Comparison of ENCODE assay signal across 23 mouse cellular contexts in genomic region chr4:32320039-32320438, GRCm38 (mm10).
A peak's percentile ranks its signal among the peaks of the same experiment; 100 is the strongest.
DNase-seq lines count a peak whose midpoint lies in the region; ATAC-seq and TF ChIP-seq lines count a peak whose summit lies in the region.
"Had no signal": no experiment of that assay in that cellular context is flagged by ENCODE, and none has a peak within 500 bp of the region (broad histone marks: within the 10 kb centered on the region; RNA-seq: fewer than 3 reads in every experiment).

No protein-coding gene starts in this region.

- H3K27ac ChIP-seq in limb, embryonic 12.5 days = peak overlapping the region; percentile 2; the same call in 1 of the 2 replicates
- H3K27ac ChIP-seq in limb, embryonic 10.5 days = no peak overlapping the region
- H3K27ac ChIP-seq in forebrain, embryonic 16.5 days (ENCODE audit: low read length) = no peak overlapping the region
- H3K27ac ChIP-seq in midbrain, embryonic 11.5 days (ENCODE audit: low read depth, low read length) = no peak overlapping the region
- H3K27ac ChIP-seq: embryonic facial prominence, embryonic 10.5 days; embryonic facial prominence, embryonic 12.5 days; forebrain, embryonic 10.5 days; forebrain, embryonic 12.5 days had no signal

- DNase-seq in limb, embryonic 10.5 days (ENCODE audit: low spot score) = no peak
- peak; percentile 51 for DNase-seq in Patski (ENCODE audit: low read depth, low spot score)
- no peak for DNase-seq in cerebellum, adult 8-10 months
- DNase-seq in midbrain, embryonic 11.5 days (ENCODE audit: low spot score, missing footprints) = no peak
- DNase-seq: adrenal gland, adult 2 months; adrenal gland, postnatal 10 days; adrenal gland, postnatal 25 days; B cell, adult 2 months; cerebellum, adult 11 months; cerebellum, adult 18-20 months; cerebellum, adult 9-10 months; cerebellum, postnatal 10 days; cerebellum, postnatal 25 days; forebrain, postnatal 0 days had no signal

- peaks cover 19% of the 10 kb centered on the region; the same call in 1 of the 2 replicates for H3K9me3 ChIP-seq in limb, embryonic 12.5 days
- peaks cover 3% of the 10 kb centered on the region; the same call in 1 of the 2 replicates for H3K9me3 ChIP-seq in limb, embryonic 10.5 days (replicated peaks)
- H3K9me3 ChIP-seq in forebrain, embryonic 16.5 days (ENCODE audit: control insufficient read depth, low read length) = peaks cover 9% of the 10 kb centered on the region
- peaks cover 6% of the 10 kb centered on the region for H3K9me3 ChIP-seq in midbrain, embryonic 11.5 days (ENCODE audit: control insufficient read depth, low read length)

- no peaks in the 10 kb centered on the region for H3K79me3 ChIP-seq in C2C12 (ENCODE audit: low read depth)

- in situ Hi-C loops in Patski (cut with MboI; ENCODE audit: low pct_unique_long_range_greater_than_20kb) = no loop called here

- TF ChIP-seq CTCF in C2C12 (IDR thresholded peaks at IDR 0.05; ENCODE audit: control insufficient read depth, insufficient read depth, insufficient read length) (no peak), Patski (IDR thresholded peaks at IDR 0.05) (no peak)

- no peak overlapping the region for H3ac ChIP-seq in C2C12 (ENCODE audit: control insufficient read depth, insufficient read length, low read depth)

- no peaks in the 10 kb centered on the region for H3K27me3 ChIP-seq in limb, embryonic 12.5 days
- no peaks in the 10 kb centered on the region for H3K27me3 ChIP-seq in limb, embryonic 10.5 days (ENCODE audit: low read depth, poor library complexity, severe bottlenecking)
- H3K27me3 ChIP-seq in C2C12 (ENCODE audit: control insufficient read depth, insufficient read depth, insufficient read length) (no peaks in the 10 kb centered on the region), Patski (no peaks in the 10 kb centered on the region)
- H3K27me3 ChIP-seq in forebrain, embryonic 16.5 days (replicated peaks; ENCODE audit: control insufficient read depth, insufficient read depth, low read length) = no peaks in the 10 kb centered on the region
- H3K27me3 ChIP-seq in midbrain, embryonic 11.5 days (ENCODE audit: control insufficient read depth, insufficient read depth, low read length) = no peaks in the 10 kb centered on the region
- H3K27me3 ChIP-seq: embryonic facial prominence, embryonic 12.5 days; forebrain, embryonic 12.5 days had no signal

- CTCF ChIA-PET in Patski (lab: Charles Lee) = interaction anchor here (1.2 kb wide), 1 partner anchor 46 kb away, joined by 3 read pairs; no protein-coding TSS in a partner anchor

- ATAC-seq in limb, embryonic 12.5 days (ENCODE audit: insufficient number of reproducible peaks, insufficient read depth, low FRiP score, low TSS enrichment, low read depth) = no peak
- ATAC-seq in Patski = peak; percentile 35
- no peak for ATAC-seq in forebrain, embryonic 16.5 days
- ATAC-seq in midbrain, embryonic 11.5 days (ENCODE audit: low FRiP score) = no peak
- ATAC-seq: forebrain, embryonic 14.5 days; forebrain, postnatal 0 days had no signal

- H3K79me2 ChIP-seq in C2C12 (ENCODE audit: control insufficient read depth, insufficient read depth) = no peaks in the 10 kb centered on the region

- H3K4me2 ChIP-seq in limb, embryonic 12.5 days = no peak overlapping the region
- no peak overlapping the region for H3K4me2 ChIP-seq in forebrain, embryonic 16.5 days (ENCODE audit: low read length)
- no peak overlapping the region for H3K4me2 ChIP-seq in midbrain, embryonic 11.5 days
- H3K4me2 ChIP-seq: embryonic facial prominence, embryonic 12.5 days; forebrain, embryonic 12.5 days had no signal

- 86% methylated on average over 1 of the region's 1 CpGs for WGBS in limb, embryonic 12.5 days
- 91% methylated on average over 1 of the region's 1 CpGs for WGBS in limb, embryonic 10.5 days
- WGBS in forebrain, embryonic 16.5 days = 87% methylated on average over 1 of the region's 1 CpGs
- 100% methylated on average over 1 of the region's 1 CpGs for WGBS in midbrain, embryonic 11.5 days

- POLR2A ChIA-PET in Patski (lab: Charles Lee) = interaction anchor here (1.0 kb wide), 1 partner anchor 14 kb away, joined by 3 read pairs; no protein-coding TSS in a partner anchor

- H3K36me3 ChIP-seq in limb, embryonic 12.5 days = peaks cover 23% of the 10 kb centered on the region
- H3K36me3 ChIP-seq in limb, embryonic 10.5 days = peaks cover 78% of the 10 kb centered on the region
- H3K36me3 ChIP-seq in C2C12 (ENCODE audit: control insufficient read depth, insufficient read depth) = no peaks in the 10 kb centered on the region
- H3K36me3 ChIP-seq in forebrain, embryonic 16.5 days (ENCODE audit: control insufficient read depth, insufficient read depth) = peaks cover 13% of the 10 kb centered on the region
- peaks cover 2% of the 10 kb centered on the region; the same call in 1 of the 2 replicates for H3K36me3 ChIP-seq in midbrain, embryonic 11.5 days (ENCODE audit: control insufficient read depth, insufficient read depth, low read length)

- peaks cover 18% of the 10 kb centered on the region for H3K4me1 ChIP-seq in limb, embryonic 12.5 days (replicated peaks)
- H3K4me1 ChIP-seq in limb, embryonic 10.5 days = peaks cover 8% of the 10 kb centered on the region; the same call in 1 of the 2 replicates
- H3K4me1 ChIP-seq in forebrain, embryonic 16.5 days (replicated peaks; ENCODE audit: control insufficient read depth, insufficient read depth, low read length) = peaks cover 7% of the 10 kb centered on the region
- H3K4me1 ChIP-seq in midbrain, embryonic 11.5 days (ENCODE audit: control insufficient read depth, insufficient read depth, low read length) = peaks cover 10% of the 10 kb centered on the region

- no peak overlapping the region for H3K9ac ChIP-seq in limb, embryonic 12.5 days (replicated peaks)
- H3K9ac ChIP-seq in forebrain, embryonic 16.5 days (replicated peaks; ENCODE audit: low read depth, low read length) = no peak overlapping the region
- H3K9ac ChIP-seq in midbrain, embryonic 11.5 days (ENCODE audit: low read length) = no peak overlapping the region
- H3K9ac ChIP-seq: embryonic facial prominence, embryonic 12.5 days; forebrain, embryonic 12.5 days; forebrain, postnatal 0 days had no signal

- H3K4me3 ChIP-seq in limb, embryonic 12.5 days (replicated peaks) = no peak overlapping the region
- no peak overlapping the region for H3K4me3 ChIP-seq in limb, embryonic 10.5 days
- H3K4me3 ChIP-seq in C2C12 (ENCODE audit: insufficient read depth, poor library complexity, severe bottlenecking) = no peak overlapping the region
- H3K4me3 ChIP-seq in forebrain, embryonic 16.5 days (replicated peaks; ENCODE audit: low read length) = no peak overlapping the region
- H3K4me3 ChIP-seq in midbrain, embryonic 11.5 days (ENCODE audit: low read depth, low read length) = no peak overlapping the region
- H3K4me3 ChIP-seq: embryonic facial prominence, embryonic 10.5 days; embryonic facial prominence, embryonic 12.5 days; erythroblast, embryonic 14.5 days; forebrain, embryonic 10.5 days; forebrain, embryonic 12.5 days had no signal

TF ChIP-seq in C2C12, 6 proteins besides CTCF, POLR2A, EP300 and RAD21:
- no peak for TF ChIP-seq USF1 (IDR thresholded peaks at IDR 0.05; ENCODE audit: low read depth)
- TF ChIP-seq MAX (IDR thresholded peaks at IDR 0.05) = no peak
- no peak for TF ChIP-seq MYOG (IDR thresholded peaks at IDR 0.05; ENCODE audit: control insufficient read depth, extremely low read depth, insufficient read length)
- no peak for TF ChIP-seq CEBPB (IDR thresholded peaks at IDR 0.05; ENCODE audit: low read depth)
- peak; percentile 43 for TF ChIP-seq FOSL1 (IDR thresholded peaks at IDR 0.05; ENCODE audit: insufficient read depth, low read length, poor library complexity, severe bottlenecking)
- peak; percentile 79 for TF ChIP-seq MYOD1 (IDR thresholded peaks at IDR 0.05; ENCODE audit: control insufficient read depth, insufficient read length, low read depth)
TF ChIP-seq in C2C12: peak in this region for 2.
